Mouse (Mus musculus) stomach, postnatal 0 days (tissue): ENCODE measurements around the gene Kcnh6. TPM values are rescaled to one million over a fixed set of nuclear protein-coding genes. Genes with fewer than 3 reads are reported as not detected.

Experiments
- ATAC-seq: fragments of 200-750 bp; cut with Nextera tagmentation; 2 replicates; pipeline ENCODE4 v1.8.0; 2017; ENCODE audit not compliant: low FRiP score, low TSS enrichment
- DNase-seq: peaks from one replicate; pipeline ENCODE4 v3.0.0-alpha.2; 2016; ENCODE audit warnings: low spot score
- H3K27ac ChIP-seq: fragments of 300-500 bp; sonication (generic); replicated peaks from 2 replicates; pipeline ENCODE4 v1.5.1; 2014; ENCODE audit warnings: mild to moderate bottlenecking, control low read depth
- H3K27me3 ChIP-seq: fragments of 300-500 bp; sonication (generic); 2 replicates; pipeline ENCODE4 v1.6.1; 2014; ENCODE audit warnings: low read length; ENCODE audit not compliant: control insufficient read depth, insufficient read depth
- H3K36me3 ChIP-seq: fragments of 300-500 bp; sonication (generic); 2 replicates; pipeline ENCODE4 v1.6.1; 2014; ENCODE audit warnings: low read length, mixed read lengths; ENCODE audit not compliant: control insufficient read depth, insufficient read depth
- H3K4me1 ChIP-seq: fragments of 300-500 bp; sonication (generic); replicated peaks from 2 replicates; pipeline ENCODE4 v1.6.1; 2014; ENCODE audit warnings: antibody characterized with exemption; ENCODE audit not compliant: control insufficient read depth, insufficient read depth
- H3K4me2 ChIP-seq: fragments of 300-500 bp; sonication (generic); replicated peaks from 2 replicates; pipeline ENCODE4 v1.6.1; 2014; ENCODE audit warnings: low read depth, mild to moderate bottlenecking, control low read depth, moderate library complexity
- H3K4me3 ChIP-seq: fragments of 300-500 bp; sonication (generic); 2 replicates; pipeline ENCODE4 v1.5.1; 2014; ENCODE audit warnings: low read depth, low read length, control low read depth
- H3K9ac ChIP-seq: fragments of 300-500 bp; sonication (generic); 2 replicates; pipeline ENCODE4 v1.6.1; 2014; ENCODE audit warnings: mild to moderate bottlenecking, low read length, control low read depth, mixed read lengths
- H3K9me3 ChIP-seq: fragments of 300-500 bp; sonication (generic); 2 replicates; pipeline ENCODE4 v1.6.1; 2016; ENCODE audit warnings: low read length; ENCODE audit not compliant: control insufficient read depth
- CTCF ChIP-seq: IDR thresholded peaks from 2 replicates; pipeline ENCODE4 v1.5.1; 2016; ENCODE audit warnings: antibody characterized with exemption, low read depth, mild to moderate bottlenecking, moderate library complexity
- EP300 ChIP-seq: optimal IDR thresholded peaks from 2 replicates; pipeline ENCODE3; 2016; ENCODE audit warnings: antibody characterized with exemption
- WGBS: fragments of 180-500 bp; shearing (Covaris S2); extraction: QIAGEN DNeasy Blood & Tissue Kit; methylation state at CpG from one replicate; pipeline ENCODE4 v1.1.7; 2014; 5-methylcytosine and 5-hydroxymethylcytosine counted together
- polyA plus RNA-seq: library from polyadenylated mRNA; unstranded; fragments of >200 nt; fragmentation: Nextera tagmentation; extraction: Ambion mirVana; gene quantifications from 2 replicates; pipeline ENCODE4 v1.2.1, GENCODE M21; 2015

Kcnh6 gene
- polyA plus RNA-seq, 1 experiment from 2014 or later, result 0.55 TPM

GRCm38 (mm10) chr11:105978634-105979033 is 29.3 kb upstream of the Kcnh6 start:
- TF ChIP-seq EP300 (no peak), CTCF (no peak)
- no peak overlapping the region for H3K9ac ChIP-seq
- 58% methylated on average over 5 of the region's 5 CpGs for whole genome bisulfite sequencing

GRCm38 (mm10) chr11:105984452-105984851 is 23.5 kb upstream of the Kcnh6 start:
- Histone ChIP-seq H3K9me3 (no peaks in the 10 kb centered on the region), H3K4me3 (no peak overlapping the region), H3K4me2 (no peak overlapping the region), H3K27ac (no peak overlapping the region), H3K27me3 (no peaks in the 10 kb centered on the region), H3K4me1 (no peaks in the 10 kb centered on the region), H3K36me3 (no peaks in the 10 kb centered on the region), H3K9ac (no peak overlapping the region)
- no peak for DNase-seq
- TF ChIP-seq CTCF (no peak), EP300 (no peak)
- WGBS, result 69% methylated on average over 4 of the region's 4 CpGs
- ATAC-seq, result no peak

More at GRCm38 (mm10) chr11:105978634-105979033, 29.3 kb upstream of the Kcnh6 start:
- H3K4me1 ChIP-seq, result no peaks in the 10 kb centered on the region
- no peak overlapping the region for H3K4me3 ChIP-seq
- H3K4me2 ChIP-seq, result no peak overlapping the region
- H3K27ac ChIP-seq, result no peak overlapping the region
- no peaks in the 10 kb centered on the region for H3K27me3 ChIP-seq
- ATAC-seq (no peak), DNase-seq (no peak)
- H3K9me3 ChIP-seq, result no peaks in the 10 kb centered on the region
- H3K36me3 ChIP-seq, result no peaks in the 10 kb centered on the region

GRCm38 (mm10) chr11:105987446-105987845 is 20.5 kb upstream of the Kcnh6 start:
- 54% methylated on average over 6 of the region's 6 CpGs for WGBS
- no peaks in the 10 kb centered on the region for H3K36me3 ChIP-seq
- H3K27ac ChIP-seq, result no peak overlapping the region
- DNase-seq (no peak), ATAC-seq (no peak)
- no peak overlapping the region for H3K4me3 ChIP-seq
- TF ChIP-seq EP300 (no peak), CTCF (no peak)
- H3K9me3 ChIP-seq, result no peaks in the 10 kb centered on the region
- no peaks in the 10 kb centered on the region for H3K4me1 ChIP-seq
- no peak overlapping the region for H3K4me2 ChIP-seq
- no peaks in the 10 kb centered on the region for H3K27me3 ChIP-seq
- no peak overlapping the region for H3K9ac ChIP-seq

GRCm38 (mm10) chr11:105989446-105989845 is 18.5 kb upstream of the Kcnh6 start:
- 73% methylated on average over 6 of the region's 6 CpGs for WGBS
- Histone ChIP-seq H3K9me3 (no peaks in the 10 kb centered on the region), H3K9ac (no peak overlapping the region), H3K4me1 (no peaks in the 10 kb centered on the region), H3K36me3 (no peaks in the 10 kb centered on the region), H3K27me3 (no peaks in the 10 kb centered on the region), H3K4me3 (no peak overlapping the region), H3K4me2 (no peak overlapping the region), H3K27ac (no peak overlapping the region)
- TF ChIP-seq CTCF, result no peak
- TF ChIP-seq EP300, result no peak
- peak; percentile 38; the same call in 1 of the 2 replicates for ATAC-seq
- no peak for DNase-seq

- no peak overlapping the region for H3K4me3 ChIP-seq
- DNase-seq (no peak), ATAC-seq (no peak)
- no peaks in the 10 kb centered on the region for H3K36me3 ChIP-seq
- 53% methylated on average over 2 of the region's 2 CpGs for WGBS
- H3K9ac ChIP-seq, result no peak overlapping the region
- no peaks in the 10 kb centered on the region for H3K4me1 ChIP-seq
- H3K9me3 ChIP-seq, result no peaks in the 10 kb centered on the region
- no peak for TF ChIP-seq CTCF
- TF ChIP-seq EP300, result no peak
- H3K27ac ChIP-seq, result no peak overlapping the region
- no peaks in the 10 kb centered on the region for H3K27me3 ChIP-seq
- H3K4me2 ChIP-seq, result no peak overlapping the region
These were observed 17.7 kb upstream of the Kcnh6 start for GRCm38 (mm10) chr11:105990231-105990630.

GRCm38 (mm10) chr11:105994375-105994774 is 13.5 kb upstream of the Kcnh6 start, which contains the start of gene Ace3:
Gene Ace3, plus strand, starts transcription at chr11:105994675.
- 97% methylated on average over 3 of the region's 3 CpGs for WGBS
- Histone ChIP-seq H3K36me3 (no peaks in the 10 kb centered on the region), H3K4me1 (no peaks in the 10 kb centered on the region), H3K27me3 (no peaks in the 10 kb centered on the region), H3K9ac (no peak within 1 kb of the TSS), H3K4me3 (no peak within 1 kb of the TSS), H3K9me3 (no peaks in the 10 kb centered on the region), H3K27ac (no peak within 1 kb of the TSS), H3K4me2 (no peak within 1 kb of the TSS)
- TF ChIP-seq EP300 (no peak), CTCF (no peak)
- DNase-seq (no peak), ATAC-seq (no peak)
